Mouse (Mus musculus) testis, adult 2 months (tissue): ENCODE results near the gene 4933405L10Rik.

Source experiments
- CTCF ChIP-seq: fragments of 200-500 bp; IDR thresholded peaks from 2 replicates; pipeline ENCODE4 v1.5.1; 2012; ENCODE audit warnings: low read depth, mild to moderate bottlenecking, inconsistent platforms, low read length, moderate library complexity; ENCODE audit not compliant: control insufficient read depth, insufficient read depth, insufficient replicate concordance
- POLR2A ChIP-seq: fragments of 200-500 bp; IDR thresholded peaks from 2 replicates; pipeline ENCODE4 v1.6.1; 2012; ENCODE audit warnings: low read depth, mild to moderate bottlenecking, inconsistent platforms, low read length, moderate library complexity; ENCODE audit not compliant: control insufficient read depth

DNA sequence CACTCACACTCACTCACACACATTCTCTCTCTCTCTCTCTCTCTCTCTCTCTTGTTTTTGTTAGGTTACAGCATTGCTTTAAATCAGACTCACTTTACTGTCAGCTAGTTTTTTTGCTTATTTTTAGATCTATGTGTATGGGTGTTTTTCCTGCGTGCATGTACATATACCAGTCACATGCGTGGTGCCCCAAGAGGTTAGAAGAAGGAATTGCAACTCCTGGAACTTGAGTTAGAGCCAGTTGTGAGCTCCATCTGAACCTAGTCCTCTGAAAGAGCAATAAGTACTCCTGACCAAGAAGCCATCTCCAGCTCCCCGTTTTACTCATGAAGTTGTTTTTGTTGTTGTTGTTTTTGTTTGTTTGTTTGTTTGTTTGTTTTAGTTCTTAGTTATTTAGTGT lies 46.3 kb upstream of the 4933405L10Rik start:
- TF ChIP-seq POLR2A (no peak), CTCF (no peak)
